Mouse (Mus musculus): ENCODE measurements around the gene Smap1.

Smap1 gene

GRCm38 (mm10) chr1:23836630-23837029, 85.5 kb downstream of the Smap1 start:
- no peak for DNase-seq (ENCODE audit: low read depth, low spot score)

- no peak for DNase-seq (ENCODE audit: low read depth, low spot score)
These were observed 87.3 kb downstream of the Smap1 start for GRCm38 (mm10) chr1:23834819-23835218.

GRCm38 (mm10) chr1:23834246-23834645, 87.9 kb downstream of the Smap1 start:
- no peak for DNase-seq (ENCODE audit: low read depth, low spot score)

GRCm38 (mm10) chr1:23826887-23827758, 95.0 kb downstream of the Smap1 start:
- DNase-seq (ENCODE audit: low read depth, low spot score) = peak; percentile 78

- DNase-seq (ENCODE audit: low read depth, low spot score) = no peak
These were observed 100.5 kb downstream of the Smap1 start for GRCm38 (mm10) chr1:23821615-23822014.

- no peak for DNase-seq (ENCODE audit: low read depth, low spot score)
These were observed 123.8 kb downstream of the Smap1 start for GRCm38 (mm10) chr1:23798306-23798705.
